Mouse (Mus musculus) lung, adult 2 months (tissue): Measurements from ENCODE around the gene Gm20388.

Experiments
- CTCF ChIP-seq: fragments of 200-500 bp; IDR thresholded peaks from 2 replicates; pipeline ENCODE4 v1.5.1; 2011; ENCODE audit warnings: mild to moderate bottlenecking, low read length, control low read depth; ENCODE audit not compliant: insufficient read depth
- POLR2A ChIP-seq: fragments of 200-500 bp; IDR thresholded peaks from 2 replicates; pipeline ENCODE4 v1.6.1; 2011; ENCODE audit warnings: low read depth, mild to moderate bottlenecking, control low read depth, low read length, borderline replicate concordance; ENCODE audit errors: extremely low read depth

DNA sequence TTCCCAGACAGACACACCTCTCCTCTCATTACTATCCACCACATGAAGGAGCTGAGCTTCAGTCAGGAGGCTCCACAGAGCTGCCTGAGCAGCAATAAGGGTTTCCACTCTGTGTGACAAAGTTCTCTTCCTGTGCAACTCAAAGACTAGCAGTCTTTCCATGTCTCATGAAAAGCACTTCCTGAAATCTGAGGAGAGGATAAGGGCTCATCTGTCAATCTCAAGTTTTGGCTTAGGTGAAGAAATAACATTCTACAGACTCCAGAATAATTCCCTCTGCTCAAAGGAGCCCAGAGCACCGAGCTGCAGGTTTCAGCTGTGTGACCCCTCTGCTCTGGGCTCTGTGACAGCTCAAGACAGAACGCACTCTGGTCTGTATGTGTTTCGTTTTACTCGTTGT is 3342.3 kb downstream of the Gm20388 start:
- TF ChIP-seq POLR2A (no peak), CTCF (no peak)
